Mouse (Mus musculus): ENCODE measurements around the gene Angptl7.

GRCm38 (mm10) chr4:148491448-148491847 lies 8.8 kb downstream of the Angptl7 start:
- no peak for TF ChIP-seq EP300 (IDR thresholded peaks at IDR 0.05; ENCODE audit: low read depth)
- TF ChIP-seq CTCF (IDR thresholded peaks at IDR 0.05; ENCODE audit: low read depth): no peak

Measured in heart, postnatal 0 days (tissue).